Mouse (Mus musculus) kidney, embryonic 15.5 days (tissue): ENCODE measurements at regions not wholly inside any gene's neighbourhood (a gene's known extent, or its start where the extent isn't known, plus 50 kb on each side); places are given as distances from the start of the nearest gene placed in this dataset.

Experiments used
- ATAC-seq: fragments of 200-750 bp; cut with Nextera tagmentation; replicated peaks from 2 replicates; pipeline ENCODE4 v1.8.0; 2017; ENCODE audit warnings: moderate TSS enrichment; ENCODE audit not compliant: low FRiP score
- H3K27ac ChIP-seq: fragments of 300-500 bp; sonication (generic); 2 replicates; pipeline ENCODE4 v1.5.1; 2015; ENCODE audit warnings: mild to moderate bottlenecking, inconsistent platforms
- H3K27me3 ChIP-seq: fragments of 300-500 bp; sonication (generic); 2 replicates; pipeline ENCODE4 v1.6.1; 2015; ENCODE audit warnings: inconsistent platforms
- H3K36me3 ChIP-seq: fragments of 300-500 bp; sonication (generic); 2 replicates; pipeline ENCODE4 v1.6.1; 2015; ENCODE audit warnings: inconsistent platforms
- H3K4me1 ChIP-seq: fragments of 300-500 bp; sonication (generic); 2 replicates; pipeline ENCODE4 v1.6.1; 2015; ENCODE audit warnings: inconsistent platforms
- H3K4me2 ChIP-seq: fragments of 300-500 bp; sonication (generic); 2 replicates; pipeline ENCODE4 v1.6.1; 2015; ENCODE audit warnings: moderate library complexity, mild to moderate bottlenecking, inconsistent platforms
- H3K4me3 ChIP-seq: fragments of 300-500 bp; sonication (generic); replicated peaks from 2 replicates; pipeline ENCODE4 v1.5.1; 2015; ENCODE audit warnings: mild to moderate bottlenecking, inconsistent platforms
- H3K9ac ChIP-seq: fragments of 300-500 bp; sonication (generic); 2 replicates; pipeline ENCODE4 v1.6.1; 2015; ENCODE audit warnings: mild to moderate bottlenecking, inconsistent platforms
- H3K9me3 ChIP-seq: fragments of 300-500 bp; sonication (generic); replicated peaks from 2 replicates; pipeline ENCODE4 v1.6.1; 2016; ENCODE audit warnings: inconsistent platforms
- WGBS: fragments of 180-500 bp; shearing (Covaris S2); methylation state at CpG from one replicate; pipeline ENCODE4 v1.1.7; 2015; ENCODE audit warnings: mixed read lengths; 5-methylcytosine and 5-hydroxymethylcytosine counted together

GRCm38 (mm10) chr16:70103791-70104378, 209.9 kb upstream of the Gbe1 start:
- WGBS: 49% methylated on average over 6 of the region's 6 CpGs
- no peaks in the 10 kb centered on the region for H3K4me1 ChIP-seq
- no peaks in the 10 kb centered on the region for H3K27me3 ChIP-seq
- ATAC-seq: no peak
- no peak overlapping the region for H3K4me2 ChIP-seq
- H3K4me3 ChIP-seq: no peak overlapping the region
- no peak overlapping the region for H3K9ac ChIP-seq
- no peak overlapping the region for H3K27ac ChIP-seq
- no peaks in the 10 kb centered on the region for H3K9me3 ChIP-seq
- H3K36me3 ChIP-seq: no peaks in the 10 kb centered on the region

DNA sequence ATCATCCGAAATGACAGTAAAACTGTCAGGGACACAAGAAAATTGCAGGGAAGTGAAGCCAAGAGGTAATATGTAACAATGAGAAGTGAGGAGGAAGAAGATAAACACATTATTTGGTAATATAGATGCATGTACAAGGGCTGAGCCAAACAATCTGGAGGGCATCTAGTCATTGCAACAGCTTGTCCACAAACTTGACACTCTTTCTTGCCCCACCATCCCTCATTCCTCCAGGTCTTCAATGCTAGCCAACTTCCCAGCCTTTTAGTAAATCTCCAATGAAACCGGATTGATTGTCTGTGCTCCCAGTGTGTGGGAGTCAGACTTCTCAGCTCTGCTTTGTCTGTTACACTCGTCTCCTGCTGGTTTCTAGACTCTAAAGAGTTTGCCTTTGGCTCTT, 172.3 kb upstream of the Gbe1 start:
- H3K9ac ChIP-seq: no peak overlapping the region
- no peaks in the 10 kb centered on the region for H3K4me1 ChIP-seq
- H3K36me3 ChIP-seq: no peaks in the 10 kb centered on the region
- no peaks in the 10 kb centered on the region for H3K9me3 ChIP-seq
- no peaks in the 10 kb centered on the region for H3K27me3 ChIP-seq
- no peak overlapping the region for H3K4me3 ChIP-seq
- ATAC-seq: no peak
- no peak overlapping the region for H3K27ac ChIP-seq
- no peak overlapping the region for H3K4me2 ChIP-seq
- WGBS: 46% methylated on average over 3 of the region's 3 CpGs

- no peak for ATAC-seq
These were observed 165.9 kb upstream of the Gbe1 start for GRCm38 (mm10) chr16:70147673-70148359.

GRCm38 (mm10) chr16:70154587-70154986, 159.2 kb upstream of the Gbe1 start:
- H3K4me3 ChIP-seq: no peak overlapping the region
- ATAC-seq: no peak
- 90% methylated on average over 7 of the region's 7 CpGs for WGBS
- H3K4me2 ChIP-seq: no peak overlapping the region
- no peaks in the 10 kb centered on the region for H3K36me3 ChIP-seq
- no peaks in the 10 kb centered on the region for H3K4me1 ChIP-seq
- no peak overlapping the region for H3K9ac ChIP-seq
- H3K9me3 ChIP-seq: no peaks in the 10 kb centered on the region
- no peak overlapping the region for H3K27ac ChIP-seq
- H3K27me3 ChIP-seq: no peaks in the 10 kb centered on the region

More at GRCm38 (mm10) chr16:70147673-70148359, 165.9 kb upstream of the Gbe1 start:
- no peaks in the 10 kb centered on the region for H3K36me3 ChIP-seq
- no peak overlapping the region for H3K27ac ChIP-seq
- H3K4me2 ChIP-seq: no peak overlapping the region
- no peak overlapping the region for H3K4me3 ChIP-seq
- H3K9me3 ChIP-seq: no peaks in the 10 kb centered on the region
- H3K27me3 ChIP-seq: no peaks in the 10 kb centered on the region
- WGBS: 55% methylated on average over 10 of the region's 10 CpGs
- H3K9ac ChIP-seq: no peak overlapping the region
- H3K4me1 ChIP-seq: no peaks in the 10 kb centered on the region

DNA sequence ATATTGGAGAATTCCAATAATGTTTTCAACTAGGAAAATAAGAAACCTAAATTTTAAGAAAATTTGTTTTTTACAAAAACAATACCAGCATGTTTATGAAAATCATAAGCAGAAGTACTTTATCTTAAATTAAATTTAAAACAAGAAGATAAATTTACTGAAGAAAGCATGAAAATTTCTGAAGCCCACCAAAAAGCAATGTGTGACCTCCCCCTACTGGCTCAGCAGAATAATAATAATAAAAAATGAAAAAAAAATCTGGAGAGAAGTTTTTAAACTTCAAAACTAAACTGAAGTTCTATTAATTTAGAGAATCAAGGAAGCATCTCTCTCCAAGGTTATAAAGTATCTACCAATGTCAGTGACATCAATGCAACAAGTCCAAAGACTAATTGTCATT, 153.2 kb upstream of the Gbe1 start:
- H3K9me3 ChIP-seq: no peaks in the 10 kb centered on the region
- H3K27ac ChIP-seq: no peak overlapping the region
- no peak overlapping the region for H3K9ac ChIP-seq
- H3K4me1 ChIP-seq: no peaks in the 10 kb centered on the region
- H3K36me3 ChIP-seq: no peaks in the 10 kb centered on the region
- no peak for ATAC-seq
- H3K27me3 ChIP-seq: no peaks in the 10 kb centered on the region
- H3K4me3 ChIP-seq: no peak overlapping the region
- H3K4me2 ChIP-seq: no peak overlapping the region

DNA sequence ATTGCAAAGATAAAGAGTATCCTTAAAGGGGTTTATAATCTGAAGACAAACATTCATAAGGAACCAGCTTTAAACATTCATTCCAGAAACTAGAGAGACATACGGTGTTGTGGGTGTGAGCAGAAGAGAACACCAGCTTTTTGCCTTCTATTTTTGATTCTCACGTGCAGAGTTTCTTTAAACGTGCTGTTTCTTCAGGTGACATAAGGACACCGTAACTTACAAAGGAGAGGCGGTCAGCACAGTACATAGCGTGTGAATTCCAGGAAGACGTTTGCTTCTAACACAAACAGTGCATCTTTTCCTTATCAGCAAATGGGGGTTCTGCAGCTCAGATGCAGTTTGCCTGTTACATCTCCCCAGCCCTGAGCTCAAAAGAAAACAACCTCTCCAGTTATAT, 138.6 kb upstream of the Gbe1 start:
- H3K27ac ChIP-seq: no peak overlapping the region
- peaks cover 5% of the 10 kb centered on the region; the same call in 1 of the 2 replicates for H3K4me1 ChIP-seq
- 23% methylated on average over 7 of the region's 7 CpGs for WGBS
- no peak for ATAC-seq
- no peaks in the 10 kb centered on the region for H3K27me3 ChIP-seq
- H3K36me3 ChIP-seq: no peaks in the 10 kb centered on the region
- H3K4me3 ChIP-seq: no peak overlapping the region
- no peak overlapping the region for H3K9ac ChIP-seq
- 0 out of 2 replicates have a peak overlapping the region, but pooled peaks have one; percentile 0 for H3K4me2 ChIP-seq
- no peaks in the 10 kb centered on the region for H3K9me3 ChIP-seq

DNA sequence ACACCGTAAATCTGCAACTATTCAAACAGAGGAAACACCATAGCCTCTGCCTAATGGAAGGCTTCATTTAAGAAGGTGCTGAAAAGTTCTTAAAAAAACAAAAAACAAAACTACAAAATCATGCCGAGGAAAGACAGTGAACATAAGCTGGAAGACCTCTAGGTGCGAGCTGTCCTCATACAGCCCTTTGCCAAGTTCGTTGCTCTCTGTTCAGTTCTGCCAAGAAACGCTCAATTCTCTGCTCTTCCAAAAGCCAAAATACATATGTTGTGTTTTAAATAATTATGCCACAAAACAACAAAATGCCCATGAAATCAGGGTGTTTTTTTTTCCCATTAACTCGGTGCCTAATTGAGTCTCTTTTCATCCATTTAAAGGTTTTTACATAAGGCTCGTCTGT, 134.8 kb upstream of the Gbe1 start:
- ATAC-seq: no peak
- Histone ChIP-seq H3K4me1 (peaks cover 10% of the 10 kb centered on the region; the same call in 1 of the 2 replicates), H3K4me3 (no peak overlapping the region), H3K27me3 (no peaks in the 10 kb centered on the region), H3K36me3 (no peaks in the 10 kb centered on the region), H3K27ac (no peak overlapping the region), H3K4me2 (no peak overlapping the region), H3K9me3 (no peaks in the 10 kb centered on the region), H3K9ac (no peak overlapping the region)
- WGBS: 62% methylated on average over 7 of the region's 7 CpGs

DNA sequence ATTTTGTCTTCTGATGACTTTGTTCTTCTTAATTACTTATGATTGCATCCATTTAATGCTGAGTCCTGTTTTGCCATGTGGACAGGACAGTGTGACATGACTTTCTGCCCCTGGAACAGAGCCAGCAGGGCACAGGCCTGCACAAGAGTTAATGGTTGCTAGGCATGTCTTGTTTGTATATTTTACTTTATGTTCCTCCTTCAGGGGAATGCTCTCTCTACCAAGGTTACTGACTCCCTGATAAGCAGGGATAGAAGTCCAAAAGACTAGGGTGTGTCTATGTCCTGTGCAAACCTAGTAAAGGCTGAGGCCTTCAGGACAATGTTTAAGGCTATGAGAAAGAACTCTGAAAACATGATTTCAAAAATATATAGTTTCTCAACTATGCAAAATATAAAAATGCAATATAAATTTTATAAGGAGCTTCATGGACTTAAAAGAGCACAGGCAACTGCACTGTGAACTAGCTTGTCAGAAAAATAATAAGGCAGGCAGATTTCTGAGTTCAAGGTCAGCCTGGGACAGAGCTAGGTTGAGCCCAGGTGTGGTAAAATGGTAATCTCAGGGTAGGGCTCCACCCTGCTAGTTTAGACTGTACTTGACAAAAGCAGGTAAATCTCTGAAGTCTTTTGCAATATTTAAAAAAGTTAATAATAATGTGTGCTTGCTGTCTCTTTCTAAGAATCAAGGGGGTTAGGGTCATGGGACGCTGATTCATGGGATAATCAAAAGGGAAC, 99.7 kb upstream of the Gbe1 start:
- H3K27me3 ChIP-seq: no peaks in the 10 kb centered on the region
- no peaks in the 10 kb centered on the region for H3K9me3 ChIP-seq
- H3K4me3 ChIP-seq: no peak overlapping the region
- H3K4me2 ChIP-seq: no peak overlapping the region
- no peaks in the 10 kb centered on the region for H3K4me1 ChIP-seq
- ATAC-seq: no peak
- H3K27ac ChIP-seq: no peak overlapping the region
- no peak overlapping the region for H3K9ac ChIP-seq
- H3K36me3 ChIP-seq: no peaks in the 10 kb centered on the region
- WGBS: 59% methylated on average over 1 of the region's 1 CpGs

DNA sequence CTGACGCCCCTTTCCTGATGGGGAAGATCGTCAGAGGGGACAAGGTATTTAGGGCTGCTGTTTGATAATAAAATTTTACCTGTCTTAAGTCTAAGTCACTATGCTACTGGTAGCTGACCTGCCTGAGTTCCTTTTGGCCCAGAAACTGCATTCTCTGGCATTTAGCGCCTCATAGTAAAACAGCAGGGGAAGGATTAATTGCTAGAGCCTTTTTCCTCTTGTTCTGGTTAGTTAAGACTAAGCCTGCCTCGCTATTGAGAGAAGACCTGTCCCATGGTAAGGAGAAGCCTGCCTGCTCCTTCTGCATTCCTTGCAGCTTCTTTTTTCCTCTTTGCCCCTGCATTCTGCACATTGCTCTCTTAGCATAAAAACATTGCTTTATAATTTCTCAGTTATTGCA, 98.9 kb upstream of the Gbe1 start:
- H3K4me3 ChIP-seq: no peak overlapping the region
- H3K9ac ChIP-seq: no peak overlapping the region
- no peak overlapping the region for H3K27ac ChIP-seq
- no peaks in the 10 kb centered on the region for H3K9me3 ChIP-seq
- H3K27me3 ChIP-seq: no peaks in the 10 kb centered on the region
- no peaks in the 10 kb centered on the region for H3K4me1 ChIP-seq
- no peak for ATAC-seq
- 18% methylated on average over 4 of the region's 4 CpGs for WGBS
- no peaks in the 10 kb centered on the region for H3K36me3 ChIP-seq
- no peak overlapping the region for H3K4me2 ChIP-seq

DNA sequence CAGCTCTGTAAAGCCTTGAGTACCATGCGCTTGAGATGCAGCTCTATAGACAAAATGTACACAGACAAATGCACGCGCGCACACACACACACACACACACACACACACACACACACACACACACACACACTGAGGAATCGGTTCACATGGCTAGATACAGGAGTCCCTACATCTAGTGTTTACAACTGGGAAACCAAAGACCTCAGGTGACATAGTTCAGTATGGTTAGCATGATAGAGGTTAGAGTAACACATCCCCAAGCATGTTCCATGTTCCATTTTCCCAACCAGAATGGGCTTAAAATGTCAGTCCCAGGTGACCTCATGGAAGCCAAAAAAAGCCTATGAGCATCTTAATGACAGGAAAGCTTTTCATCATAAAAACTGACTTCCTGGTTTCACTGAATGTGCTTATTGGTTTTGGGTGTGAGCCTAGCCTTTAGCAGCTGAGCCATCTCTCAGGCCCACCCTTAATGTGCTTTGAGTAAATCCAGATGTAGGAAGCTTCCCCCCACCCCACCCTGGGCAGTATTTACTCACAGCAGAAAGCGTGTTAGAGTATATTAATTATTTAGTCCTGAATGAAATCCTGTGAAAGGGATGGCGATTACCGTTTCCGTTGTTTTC, 86.0 kb upstream of the Gbe1 start:
- Histone ChIP-seq H3K27ac (peak overlapping the region; percentile 32; the same call in 1 of the 2 replicates), H3K4me3 (no peak overlapping the region), H3K27me3 (no peaks in the 10 kb centered on the region), H3K4me2 (no peak overlapping the region), H3K9me3 (no peaks in the 10 kb centered on the region), H3K4me1 (peaks cover 9% of the 10 kb centered on the region), H3K36me3 (no peaks in the 10 kb centered on the region), H3K9ac (no peak overlapping the region)
- peak; percentile 70; the same call in 1 of the 2 replicates for ATAC-seq
- WGBS: 78% methylated on average over 9 of the region's 9 CpGs

GRCm38 (mm10) chr16:70232706-70233105, 81.0 kb upstream of the Gbe1 start:
- H3K4me2 ChIP-seq: no peak overlapping the region
- peaks cover 9% of the 10 kb centered on the region for H3K4me1 ChIP-seq
- no peaks in the 10 kb centered on the region for H3K27me3 ChIP-seq
- ATAC-seq: no peak
- no peaks in the 10 kb centered on the region for H3K36me3 ChIP-seq
- 87% methylated on average over 9 of the region's 9 CpGs for WGBS
- no peak overlapping the region for H3K27ac ChIP-seq
- no peak overlapping the region for H3K9ac ChIP-seq
- no peak overlapping the region for H3K4me3 ChIP-seq
- H3K9me3 ChIP-seq: no peaks in the 10 kb centered on the region

- Histone ChIP-seq H3K36me3 (no peaks in the 10 kb centered on the region), H3K4me2 (no peak overlapping the region), H3K27ac (no peak overlapping the region), H3K4me3 (no peak overlapping the region), H3K4me1 (peaks cover 15% of the 10 kb centered on the region), H3K27me3 (no peaks in the 10 kb centered on the region), H3K9ac (no peak overlapping the region), H3K9me3 (no peaks in the 10 kb centered on the region)
- no peak for ATAC-seq
- WGBS: 90% methylated on average over 4 of the region's 4 CpGs
These were observed 78.6 kb upstream of the Gbe1 start for GRCm38 (mm10) chr16:70235189-70235588.
